Mouse (Mus musculus) embryo, embryonic 10 days (tissue): Measurements from ENCODE around the gene Swap70.

Experiments used
- DNase-seq: peaks from one replicate; pipeline ENCODE4 v3.0.0-alpha.2; 2015; ENCODE audit warnings: low spot score

Gene Swap70

GRCm38 (mm10) chr7:110306281-110306680 is 84.8 kb downstream of the Swap70 start:
- DNase-seq: no peak

GRCm38 (mm10) chr7:110307741-110308140 is 86.2 kb downstream of the Swap70 start:
- DNase-seq: no peak

- DNase-seq: no peak
These were observed 87.7 kb downstream of the Swap70 start for GRCm38 (mm10) chr7:110309246-110309645.

GRCm38 (mm10) chr7:110313392-110314055 is 92.0 kb downstream of the Swap70 start:
- DNase-seq: no peak

GRCm38 (mm10) chr7:110314401-110314890 is 92.9 kb downstream of the Swap70 start:
- DNase-seq: no peak

- no peak for DNase-seq
These were observed 93.8 kb downstream of the Swap70 start for GRCm38 (mm10) chr7:110315352-110315751.

- no peak for DNase-seq
These were observed 95.9 kb downstream of the Swap70 start for GRCm38 (mm10) chr7:110317412-110317811.

- DNase-seq: no peak
These were observed 97.5 kb downstream of the Swap70 start for GRCm38 (mm10) chr7:110318971-110319519.

- no peak for DNase-seq
These were observed 99.6 kb downstream of the Swap70 start for GRCm38 (mm10) chr7:110321106-110321505.

- DNase-seq: no peak
These were observed 103.3 kb downstream of the Swap70 start for GRCm38 (mm10) chr7:110324852-110325251.

- DNase-seq: no peak
These were observed 104.0 kb downstream of the Swap70 start for GRCm38 (mm10) chr7:110325381-110326110.
